Mouse (Mus musculus) 3134 (cell line): ENCODE results near the gene Rxfp2.

Source experiments
- DNase-seq: peaks from one replicate; pipeline ENCODE4 v3.0.0-alpha.2; 2011; ENCODE audit warnings: low spot score; ENCODE audit not compliant: insufficient read length; ENCODE audit errors: extremely low read depth

Gene Rxfp2

GRCm38 (mm10) chr5:150036918-150037317 is 18.4 kb downstream of the Rxfp2 start:
- DNase-seq = no peak

- DNase-seq = no peak
Measured at GRCm38 (mm10) chr5:150044533-150044932, 26.1 kb downstream of the Rxfp2 start.

- DNase-seq = no peak
Measured at GRCm38 (mm10) chr5:150046438-150046837, 28.0 kb downstream of the Rxfp2 start.

- no peak for DNase-seq
Measured at GRCm38 (mm10) chr5:150049946-150050345, 31.5 kb downstream of the Rxfp2 start.

GRCm38 (mm10) chr5:150051828-150052227 is 33.4 kb downstream of the Rxfp2 start:
- no peak for DNase-seq

- no peak for DNase-seq
Measured at GRCm38 (mm10) chr5:150053294-150053693, 34.8 kb downstream of the Rxfp2 start.

GRCm38 (mm10) chr5:150053956-150054355 is 35.5 kb downstream of the Rxfp2 start:
- no peak for DNase-seq

GRCm38 (mm10) chr5:150055322-150055721 is 36.8 kb downstream of the Rxfp2 start:
- no peak for DNase-seq

- DNase-seq = no peak
Measured at GRCm38 (mm10) chr5:150056056-150056455, 37.6 kb downstream of the Rxfp2 start.

GRCm38 (mm10) chr5:150058845-150059244 is 40.4 kb downstream of the Rxfp2 start:
- no peak for DNase-seq

- DNase-seq = no peak
Measured at GRCm38 (mm10) chr5:150059466-150059865, 41.0 kb downstream of the Rxfp2 start.

- no peak for DNase-seq
Measured at GRCm38 (mm10) chr5:150061086-150061485, 42.6 kb downstream of the Rxfp2 start.

GRCm38 (mm10) chr5:150064286-150064685 is 45.8 kb downstream of the Rxfp2 start:
- DNase-seq = no peak

GRCm38 (mm10) chr5:150070086-150070485 is 51.6 kb downstream of the Rxfp2 start:
- no peak for DNase-seq

GRCm38 (mm10) chr5:150071738-150072137 is 53.3 kb downstream of the Rxfp2 start:
- no peak for DNase-seq

GRCm38 (mm10) chr5:150079866-150080797 is 61.7 kb downstream of the Rxfp2 start:
- no peak for DNase-seq

GRCm38 (mm10) chr5:150082696-150083095 is 64.2 kb downstream of the Rxfp2 start:
- DNase-seq = no peak

- DNase-seq = no peak
Measured at GRCm38 (mm10) chr5:150083190-150083589, 64.7 kb downstream of the Rxfp2 start.

- DNase-seq = no peak
Measured at GRCm38 (mm10) chr5:150097620-150098019, 79.1 kb downstream of the Rxfp2 start.

- no peak for DNase-seq
Measured at GRCm38 (mm10) chr5:150098754-150099153, 80.3 kb downstream of the Rxfp2 start.

- DNase-seq = no peak
Measured at GRCm38 (mm10) chr5:150101789-150102188, 83.3 kb downstream of the Rxfp2 start.

GRCm38 (mm10) chr5:150106358-150106757 is 87.9 kb downstream of the Rxfp2 start:
- DNase-seq = no peak
